Mouse (Mus musculus): ENCODE results near the gene Xpr1.

GRCm38 (mm10) chr1:155241701-155242487, 175.3 kb downstream of the Xpr1 start:
- no peak for TF ChIP-seq TAL1 (IDR thresholded peaks at IDR 0.05; ENCODE audit: low read length)
- TF ChIP-seq GATA1 (IDR thresholded peaks at IDR 0.05; ENCODE audit: low read length), result no peak
